Mouse (Mus musculus) kidney, adult 8-10 months (tissue): ENCODE measurements around the gene Dop1a.

Experiments
- DNase-seq, 2 experiments: peaks; one replicate each; pipeline ENCODE4 v3.0.0; 2022

Gene Dop1a

GRCm38 (mm10) chr9:86507437-86507836, 40.5 kb downstream of the Dop1a start:
- DNase-seq, result no peak

GRCm38 (mm10) chr9:86513733-86514132, 46.8 kb downstream of the Dop1a start:
- no peak for DNase-seq

DNA sequence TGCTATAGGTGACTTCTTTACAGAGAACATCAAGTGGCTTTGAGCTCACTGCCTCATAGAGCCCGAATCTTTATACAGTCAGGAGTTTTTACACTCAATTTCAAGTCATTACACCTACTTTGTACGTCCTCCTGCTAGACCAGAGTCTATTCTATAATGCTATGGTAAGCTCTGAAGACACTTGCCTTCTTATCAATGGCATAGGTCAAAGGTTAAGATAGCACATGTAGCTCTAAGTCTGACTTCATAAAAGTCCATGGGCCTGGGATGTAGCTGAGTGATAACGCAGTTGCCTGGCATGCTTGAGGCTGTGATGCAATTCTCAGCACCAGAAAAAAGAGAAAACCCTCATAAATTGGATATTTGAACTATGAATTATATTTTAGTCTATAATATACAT, 47.4 kb downstream of the Dop1a start:
- no peak for DNase-seq

DNA sequence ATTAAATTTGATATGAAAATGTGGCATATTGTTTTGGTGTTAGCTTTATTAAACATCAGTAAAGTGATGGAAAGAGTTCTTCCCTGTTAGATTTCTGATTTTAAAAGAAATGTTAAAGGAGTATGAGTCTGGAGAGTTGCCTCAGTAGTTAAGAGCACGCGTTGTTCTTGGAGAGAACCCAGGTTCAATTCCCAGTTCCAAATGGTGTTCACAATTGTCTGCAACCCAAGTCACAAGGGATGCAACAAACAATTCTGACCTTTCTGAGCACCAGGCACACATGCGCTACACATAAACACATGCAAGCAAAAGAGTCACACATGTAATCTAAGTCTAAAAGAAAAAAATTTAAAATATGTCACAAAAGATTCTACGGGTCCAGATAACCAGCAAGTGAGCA, 47.8 kb downstream of the Dop1a start:
- DNase-seq, result no peak

DNA sequence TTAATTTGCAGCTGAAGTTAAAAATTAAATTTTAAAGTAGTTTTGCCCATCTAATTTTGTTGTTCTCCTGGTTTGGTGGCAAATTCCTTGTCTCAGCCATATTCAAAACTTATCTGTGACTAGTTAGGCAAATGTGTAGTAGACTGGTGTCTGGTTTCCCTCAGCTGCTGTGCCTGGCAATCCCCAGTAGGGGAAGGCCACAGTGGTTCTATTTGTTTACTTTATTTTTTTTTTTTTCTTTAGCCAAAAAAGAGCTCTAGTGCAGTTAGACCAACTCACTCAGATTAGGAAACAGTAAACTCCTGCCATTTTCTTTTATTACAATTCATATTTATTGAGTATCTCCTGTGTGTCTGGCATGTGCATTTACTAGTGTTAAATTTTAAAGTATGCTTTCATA, 55.4 kb downstream of the Dop1a start:
- DNase-seq, result no peak

GRCm38 (mm10) chr9:86525600-86525999, 58.6 kb downstream of the Dop1a start:
- no peak for DNase-seq

GRCm38 (mm10) chr9:86534071-86534470, 67.1 kb downstream of the Dop1a start:
- no peak for DNase-seq

GRCm38 (mm10) chr9:86543451-86543850, 76.5 kb downstream of the Dop1a start:
- no peak for DNase-seq

DNA sequence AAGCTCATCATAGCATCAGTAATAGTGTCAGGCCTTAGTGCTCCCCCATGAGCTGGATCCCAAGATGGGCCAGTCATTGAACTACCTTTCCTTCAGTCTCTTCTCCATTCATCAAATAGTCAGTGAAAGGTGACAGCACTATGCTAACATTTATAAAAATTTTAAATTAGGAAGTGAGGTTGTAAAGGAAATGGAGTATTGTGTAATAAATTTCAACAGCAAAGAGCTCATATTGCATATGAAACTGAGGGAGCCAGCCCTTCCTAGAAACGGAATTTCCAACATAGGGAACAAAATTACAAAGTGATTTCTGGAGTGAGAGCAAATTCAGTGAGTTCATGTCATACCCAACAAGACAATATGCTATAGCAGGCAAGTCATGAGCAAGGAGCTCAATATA, 77.6 kb downstream of the Dop1a start:
- DNase-seq, result no peak

DNA sequence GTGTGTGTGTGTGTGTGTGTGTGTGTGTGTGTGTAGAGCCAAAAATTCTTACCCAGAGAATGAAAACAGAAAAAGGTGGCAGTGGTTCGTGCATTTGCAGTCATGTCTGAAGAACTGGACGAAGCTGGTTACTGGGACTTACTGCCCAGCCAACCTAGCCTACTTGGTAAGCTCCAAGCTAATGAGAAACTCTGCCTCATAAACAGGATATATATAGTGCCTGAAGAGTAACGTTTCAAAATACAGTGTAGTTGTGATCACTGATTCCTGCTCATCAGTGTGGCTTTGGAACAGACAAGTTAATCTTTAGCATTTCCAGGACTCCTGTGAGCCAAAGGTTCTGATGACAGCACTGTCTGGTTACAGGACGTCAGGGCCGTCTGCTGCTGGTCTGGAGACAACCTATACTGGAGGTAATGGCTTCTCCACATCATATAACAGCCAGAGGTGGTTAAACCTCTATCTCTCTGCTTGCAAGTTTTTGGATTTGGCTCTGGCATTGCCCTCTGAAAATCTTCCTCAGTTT, 82.7 kb downstream of the Dop1a start:
- DNase-seq, result no peak

DNA sequence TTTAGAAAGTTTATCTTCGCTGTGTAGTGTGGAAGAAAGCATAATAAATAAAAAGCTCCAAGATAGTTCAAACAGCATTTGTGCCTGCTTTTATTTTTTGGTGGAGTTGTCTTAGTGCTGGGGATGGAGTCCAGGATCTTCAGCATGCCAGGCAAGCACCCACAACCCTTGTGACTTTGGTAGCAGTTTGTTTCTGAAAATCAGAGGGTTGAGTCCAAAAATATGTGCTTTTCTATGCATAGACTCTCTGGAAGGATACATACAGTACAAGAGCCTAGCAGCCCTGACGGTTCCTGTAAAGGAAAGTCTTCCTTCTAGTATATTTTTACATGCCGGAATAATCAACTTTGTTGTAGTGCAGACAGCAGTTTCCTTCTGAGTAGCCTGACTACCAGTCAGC, 83.8 kb downstream of the Dop1a start:
- DNase-seq, result no peak

GRCm38 (mm10) chr9:86553886-86554285, 86.9 kb downstream of the Dop1a start:
- DNase-seq, result no peak

DNA sequence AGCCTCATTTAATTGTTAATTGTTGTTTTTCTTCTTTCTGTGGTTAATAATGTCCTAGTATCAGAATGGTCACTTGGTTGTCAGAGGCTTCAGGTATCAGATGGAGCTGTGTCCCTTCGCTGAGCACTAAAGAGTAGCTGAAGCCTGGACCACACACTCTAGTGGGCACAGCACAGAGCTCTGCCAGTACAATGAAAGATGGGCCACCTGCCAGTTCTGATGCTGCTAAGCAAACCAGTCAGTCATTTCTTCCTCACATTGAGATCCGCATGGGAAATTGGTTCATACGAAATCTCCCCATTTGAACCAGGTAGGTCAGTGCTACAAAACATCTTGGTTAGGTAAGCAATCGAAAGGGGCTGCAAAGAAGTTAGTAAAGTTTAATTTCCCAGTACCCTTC, 87.7 kb downstream of the Dop1a start:
- no peak for DNase-seq

DNA sequence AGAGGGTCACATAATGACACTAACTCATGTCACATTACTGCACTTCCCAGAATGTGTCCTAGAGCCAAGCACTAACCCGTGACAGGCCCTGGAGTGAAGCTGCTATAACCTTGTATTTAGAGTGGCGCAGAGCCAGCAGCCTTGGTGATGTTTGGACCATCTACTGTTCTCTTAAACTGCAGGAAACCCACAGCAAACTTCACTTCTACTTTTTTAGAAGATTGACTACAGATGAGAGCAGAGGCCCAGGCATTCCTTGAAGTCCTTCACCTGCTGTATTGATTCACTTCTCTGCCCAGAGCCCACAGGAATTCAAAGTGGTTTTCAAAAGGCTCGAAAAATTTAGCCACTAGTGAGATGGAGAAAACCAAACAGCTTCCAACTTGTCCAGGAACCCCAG, 93.6 kb downstream of the Dop1a start:
- peak; percentile 34 to 46 for DNase-seq

DNA sequence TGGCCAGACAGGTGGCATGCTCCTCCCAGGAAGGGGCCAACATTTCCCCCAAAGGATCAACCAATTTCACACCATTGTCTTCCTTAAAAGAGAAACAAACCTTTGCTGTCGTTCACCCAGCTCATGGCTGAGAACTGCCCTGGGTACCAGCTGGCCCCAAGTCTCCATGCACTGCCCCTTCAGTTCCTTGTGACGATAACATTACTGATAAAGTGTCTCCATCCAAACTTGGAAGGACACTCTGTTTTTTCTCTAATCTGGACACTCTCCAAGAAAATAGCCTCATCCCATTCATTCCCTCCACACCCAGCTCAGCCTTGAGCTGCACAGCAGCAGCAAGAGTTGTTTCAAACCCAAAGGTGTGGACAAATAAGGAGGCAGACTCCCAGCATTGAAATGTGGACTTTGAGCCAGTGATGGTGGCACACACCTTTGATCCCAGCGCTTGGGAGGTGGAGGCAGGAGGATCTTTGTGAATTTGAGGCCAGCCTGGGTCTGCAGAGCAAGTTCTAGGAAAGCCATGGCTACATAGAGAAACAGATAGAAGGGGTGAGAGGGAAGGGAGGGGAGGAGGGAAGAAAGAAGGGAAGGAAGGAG, 102.5 kb downstream of the Dop1a start:
- DNase-seq, result peak; percentile 30 to 50

DNA sequence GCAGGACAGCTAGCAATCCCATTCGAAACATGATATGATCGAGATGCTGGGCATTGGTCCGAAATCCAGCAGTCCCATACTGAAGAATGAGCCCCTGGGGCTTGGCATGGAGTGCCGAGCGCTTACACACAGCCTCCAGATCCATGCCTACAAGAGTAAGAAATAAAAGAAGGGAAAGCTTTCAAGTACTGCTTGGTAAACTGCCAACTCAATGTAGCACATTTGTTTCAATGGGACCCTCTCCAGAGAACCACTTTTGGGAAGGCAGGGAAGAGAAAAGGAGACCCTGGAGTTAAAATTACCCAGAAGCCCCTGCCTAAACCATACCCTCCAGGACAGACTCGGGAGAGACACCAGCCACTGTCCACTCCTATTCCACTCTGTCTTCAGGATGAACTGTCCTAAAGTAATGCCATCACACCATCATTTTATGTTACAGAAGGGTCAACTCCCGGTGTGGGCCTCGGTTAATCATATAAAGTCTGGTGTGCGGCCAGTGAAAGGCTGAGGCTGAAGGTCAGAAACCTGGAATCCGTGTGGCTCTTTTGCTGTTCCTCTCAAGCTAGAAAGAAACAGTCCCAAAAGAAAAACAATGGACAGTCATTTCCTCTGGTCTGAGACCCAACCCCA, 103.4 kb downstream of the Dop1a start:
- peak; percentile 50 to 52 for DNase-seq

DNA sequence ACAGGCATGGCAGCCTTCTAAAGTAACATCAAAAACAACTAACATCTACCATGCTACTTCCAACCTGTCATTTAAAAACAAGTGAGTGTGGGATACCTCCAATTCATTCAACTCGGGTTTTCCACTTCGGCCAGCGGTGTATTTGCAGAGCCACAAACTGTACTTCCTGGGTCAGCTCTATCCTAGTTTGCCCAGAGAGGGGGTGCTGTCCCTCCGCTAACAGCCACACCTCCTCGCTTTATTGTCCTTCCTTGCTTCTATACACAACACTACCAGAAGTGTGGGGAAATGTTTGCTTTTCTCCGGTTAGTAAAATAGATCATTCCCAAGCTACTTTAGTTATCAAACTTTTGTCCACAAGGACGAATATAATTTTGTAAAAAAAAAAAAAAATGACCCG, 104.0 kb downstream of the Dop1a start:
- DNase-seq, result no peak

DNA sequence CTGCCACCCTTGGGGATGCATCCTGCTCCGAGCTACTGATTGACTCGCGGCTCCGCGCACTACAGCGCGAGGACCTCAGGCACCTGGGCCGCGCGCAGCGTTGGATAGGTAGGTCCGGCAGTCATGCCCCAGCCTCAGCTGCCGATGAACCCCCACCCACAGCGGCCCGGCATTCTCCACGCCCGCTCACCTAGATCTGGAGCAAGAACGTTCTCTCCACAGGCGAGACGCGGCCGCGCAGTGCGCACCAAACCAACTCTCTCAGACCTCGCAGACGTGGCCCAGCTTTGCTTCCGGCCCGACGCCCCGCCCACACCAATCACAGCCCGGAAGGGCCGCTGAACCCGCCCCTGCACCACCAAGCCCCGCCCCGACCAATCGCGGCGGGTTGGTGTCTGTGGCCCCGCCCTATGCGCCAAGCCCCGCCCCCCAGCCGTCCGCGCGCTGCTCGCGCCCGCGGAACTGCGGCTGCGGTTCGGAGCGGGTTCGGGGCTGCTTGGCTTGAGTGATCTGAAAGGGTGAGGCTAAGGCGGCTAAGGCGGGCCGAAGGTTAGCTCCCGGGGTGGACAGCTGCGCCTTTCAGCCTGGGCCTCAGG, 104.7 kb downstream of the Dop1a start, which contains the start of the genes Pgm3 and Rwdd2a:
Gene Pgm3, minus strand, starts transcription at position 303 of the 596 bp plus-strand sequence.
Gene Rwdd2a, plus strand, starts transcription at position 452 of the 596 bp plus-strand sequence.
- DNase-seq, result peak; percentile 93 to 95

- DNase-seq, result no peak
Measured at GRCm38 (mm10) chr9:86572196-86572595, 105.2 kb downstream of the Dop1a start.

DNA sequence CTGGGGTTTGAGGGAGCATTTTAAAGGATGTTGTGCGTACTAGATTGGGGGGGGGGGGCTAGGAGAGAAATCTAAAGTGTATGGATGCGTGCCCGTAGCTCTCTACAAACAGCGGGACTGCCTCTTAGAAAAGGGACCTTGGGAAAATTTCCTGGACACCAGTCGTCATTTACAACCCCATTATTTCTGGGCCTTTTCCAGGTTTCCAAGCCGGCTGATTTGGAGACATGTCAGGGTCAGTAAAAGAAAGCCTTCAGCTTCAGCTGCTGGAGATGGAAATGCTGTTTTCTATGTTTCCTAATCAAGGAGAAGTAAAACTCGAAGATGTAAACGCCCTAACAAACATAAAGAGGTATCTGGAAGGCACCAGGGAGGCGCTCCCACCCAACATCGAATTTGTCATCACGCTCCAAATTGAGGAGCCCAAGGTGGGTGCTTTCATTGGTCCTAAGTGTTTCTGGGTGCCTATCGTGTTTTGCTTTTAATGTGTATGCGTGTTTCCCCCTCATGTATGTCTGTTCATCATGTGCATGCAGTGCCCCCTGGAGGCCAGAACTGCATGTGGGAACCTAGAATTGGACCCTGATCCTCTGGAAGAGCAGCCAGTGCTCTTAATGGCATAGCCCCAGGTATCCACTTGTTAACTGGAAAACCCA, 105.8 kb downstream of the Dop1a start:
- peak; percentile 76 to 88 for DNase-seq

GRCm38 (mm10) chr9:86573616-86574303, 106.8 kb downstream of the Dop1a start:
- no peak for DNase-seq

DNA sequence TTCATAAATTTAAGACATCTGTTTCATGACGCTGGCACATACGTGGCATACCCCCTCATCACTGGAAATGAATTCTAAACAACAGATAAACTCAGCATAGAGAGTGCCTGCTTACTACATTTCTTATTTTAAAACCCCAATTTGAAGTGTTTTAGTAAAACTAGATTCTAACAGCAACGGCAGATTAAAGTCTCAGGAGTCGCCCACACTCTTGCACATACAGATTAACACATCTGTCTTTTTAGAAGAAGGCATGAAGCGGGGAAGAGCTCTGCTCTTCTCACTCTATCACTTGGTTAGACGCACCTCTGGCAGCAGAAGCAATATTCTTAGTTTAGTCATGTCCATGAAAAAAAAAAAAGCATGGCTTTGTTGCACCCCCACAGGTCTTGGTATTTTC, 108.2 kb downstream of the Dop1a start:
- no peak for DNase-seq

DNA sequence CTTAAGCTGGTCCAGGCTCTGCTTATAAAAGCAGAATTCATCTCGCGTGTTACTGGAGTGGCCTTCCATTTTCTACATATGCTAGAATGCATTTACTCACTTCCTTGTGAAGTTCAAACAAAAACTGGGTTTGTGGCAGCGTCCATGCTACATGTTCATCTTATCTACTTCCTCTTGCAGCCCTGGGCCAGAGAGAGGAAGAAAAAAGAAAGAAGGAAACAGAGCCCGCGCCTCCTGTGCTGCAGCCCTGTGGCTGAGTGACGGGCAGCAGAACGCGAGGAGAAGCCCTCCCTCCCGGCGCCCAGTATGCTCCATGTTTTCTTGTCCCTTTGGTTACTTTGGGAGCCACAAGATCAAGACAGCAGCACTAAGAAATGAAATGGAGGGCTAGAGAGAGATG, 112.7 kb downstream of the Dop1a start:
- no peak for DNase-seq
